Mouse (Mus musculus): ENCODE measurements around the gene Glis2. TPM values are rescaled to one million over a fixed set of nuclear protein-coding genes. Genes with fewer than 3 reads are reported as not detected.

Gene Glis2
- polyA plus RNA-seq, 1 experiment, result 4.9 TPM

- Histone ChIP-seq H3K4me1 (ENCODE audit: control insufficient read depth, insufficient read depth, low read length) (no peaks in the 10 kb centered on the region), H3K4me3 (replicated peaks; ENCODE audit: control insufficient read depth, low read depth, low read length) (no peak overlapping the region), H3K27ac (ENCODE audit: control insufficient read depth, insufficient read depth, low read depth, low read length, poor library complexity) (no peak overlapping the region; the same call in 1 of the 2 replicates)
- WGBS, result 65% methylated on average over 5 of the region's 5 CpGs
- TF ChIP-seq CTCF (IDR thresholded peaks at IDR 0.05; ENCODE audit: control insufficient read depth, insufficient read depth, low read length), result no peak
- TF ChIP-seq POLR2A (IDR thresholded peaks at IDR 0.05; ENCODE audit: borderline replicate concordance, control insufficient read depth, low read depth, low read length), result no peak
Measured at GRCm38 (mm10) chr16:4595527-4595963, 1.0 kb downstream of the Glis2 start.

GRCm38 (mm10) chr16:4596141-4596728, 1.7 kb downstream of the Glis2 start:
- Histone ChIP-seq H3K27ac (ENCODE audit: control insufficient read depth, insufficient read depth, low read depth, low read length, poor library complexity) (no peak overlapping the region), H3K4me1 (ENCODE audit: control insufficient read depth, insufficient read depth, low read length) (no peaks in the 10 kb centered on the region), H3K4me3 (replicated peaks; ENCODE audit: control insufficient read depth, low read depth, low read length) (no peak overlapping the region)
- 66% methylated on average over 3 of the region's 3 CpGs for WGBS
- TF ChIP-seq POLR2A (IDR thresholded peaks at IDR 0.05; ENCODE audit: borderline replicate concordance, control insufficient read depth, low read depth, low read length), result no peak
- no peak for TF ChIP-seq CTCF (IDR thresholded peaks at IDR 0.05; ENCODE audit: control insufficient read depth, insufficient read depth, low read length)

DNA sequence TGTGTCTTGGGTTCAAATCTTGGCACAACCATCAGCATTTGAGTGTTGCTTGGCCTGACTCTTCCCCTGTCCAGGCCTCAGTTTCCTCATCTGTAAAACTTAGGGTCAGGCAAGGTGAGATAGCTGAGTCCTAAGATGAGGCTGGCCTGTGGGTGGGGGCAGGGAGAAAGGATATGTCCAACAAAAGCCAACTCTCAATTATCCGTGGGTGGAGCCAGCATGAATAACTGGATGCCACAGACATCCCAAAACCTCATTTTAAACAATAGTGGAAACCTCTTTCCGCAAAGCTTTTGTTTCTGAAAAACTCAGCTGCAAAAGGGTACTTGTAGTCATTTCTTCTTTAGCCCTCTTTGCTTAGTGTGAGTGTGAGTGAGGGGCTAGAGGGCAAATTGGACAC, 2.3 kb downstream of the Glis2 start:
- Histone ChIP-seq H3K4me1 (ENCODE audit: control insufficient read depth, insufficient read depth, low read length) (no peaks in the 10 kb centered on the region), H3K4me3 (replicated peaks; ENCODE audit: control insufficient read depth, low read depth, low read length) (no peak overlapping the region), H3K27ac (ENCODE audit: control insufficient read depth, insufficient read depth, low read depth, low read length, poor library complexity) (no peak overlapping the region)
- 86% methylated on average over 2 of the region's 2 CpGs for WGBS
- TF ChIP-seq POLR2A (IDR thresholded peaks at IDR 0.05; ENCODE audit: borderline replicate concordance, control insufficient read depth, low read depth, low read length) (no peak), CTCF (IDR thresholded peaks at IDR 0.05; ENCODE audit: control insufficient read depth, insufficient read depth, low read length) (no peak)

GRCm38 (mm10) chr16:4597296-4597695, 2.8 kb downstream of the Glis2 start:
- TF ChIP-seq CTCF (IDR thresholded peaks at IDR 0.05; ENCODE audit: control insufficient read depth, insufficient read depth, low read length) (no peak), POLR2A (IDR thresholded peaks at IDR 0.05; ENCODE audit: borderline replicate concordance, control insufficient read depth, low read depth, low read length) (no peak)
- WGBS, result 74% methylated on average over 7 of the region's 7 CpGs
- H3K27ac ChIP-seq (ENCODE audit: control insufficient read depth, insufficient read depth, low read depth, low read length, poor library complexity), result no peak overlapping the region
- H3K4me3 ChIP-seq (replicated peaks; ENCODE audit: control insufficient read depth, low read depth, low read length), result no peak overlapping the region
- H3K4me1 ChIP-seq (ENCODE audit: control insufficient read depth, insufficient read depth, low read length), result no peaks in the 10 kb centered on the region

- Histone ChIP-seq H3K4me1 (ENCODE audit: control insufficient read depth, insufficient read depth, low read length) (no peaks in the 10 kb centered on the region), H3K4me3 (replicated peaks; ENCODE audit: control insufficient read depth, low read depth, low read length) (no peak overlapping the region), H3K27ac (ENCODE audit: control insufficient read depth, insufficient read depth, low read depth, low read length, poor library complexity) (no peak overlapping the region)
- TF ChIP-seq POLR2A (IDR thresholded peaks at IDR 0.05; ENCODE audit: borderline replicate concordance, control insufficient read depth, low read depth, low read length) (no peak), CTCF (IDR thresholded peaks at IDR 0.05; ENCODE audit: control insufficient read depth, insufficient read depth, low read length) (no peak)
- WGBS, result 87% methylated on average over 5 of the region's 5 CpGs
Measured at GRCm38 (mm10) chr16:4598041-4598440, 3.5 kb downstream of the Glis2 start.

DNA sequence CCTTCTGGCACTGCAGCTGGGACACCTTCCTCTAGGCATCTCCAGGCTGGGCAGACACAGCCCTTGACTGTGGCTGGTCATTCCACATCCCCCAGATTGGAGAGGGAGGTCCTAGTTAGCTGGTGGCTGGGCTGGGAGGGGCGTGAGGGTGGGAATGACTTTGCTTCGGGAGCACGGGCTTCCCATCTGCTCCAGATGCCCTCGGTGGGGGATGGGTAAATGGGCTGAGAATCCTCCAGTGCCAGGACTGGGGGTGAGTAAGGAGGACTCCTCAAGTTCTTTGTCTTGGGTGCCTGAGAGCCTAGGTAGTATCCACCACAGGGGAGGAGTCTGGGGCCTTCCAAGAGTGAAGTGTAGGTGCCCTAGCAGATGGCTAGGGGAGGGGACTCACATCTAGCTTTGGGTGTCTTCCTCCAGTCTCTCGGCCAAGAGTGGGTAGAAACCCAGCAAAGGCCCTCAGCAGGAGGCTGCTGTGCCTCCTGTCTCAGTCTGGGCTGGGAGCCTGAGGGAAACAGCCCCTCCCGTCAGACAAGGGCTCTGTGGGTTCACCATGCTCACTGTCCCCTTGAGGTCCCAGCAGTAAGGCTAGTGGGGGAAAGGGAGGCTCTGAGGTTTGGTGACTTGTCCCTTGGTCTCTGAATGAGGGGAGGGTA, 4.5 kb downstream of the Glis2 start:
- Histone ChIP-seq H3K27ac (ENCODE audit: control insufficient read depth, insufficient read depth, low read depth, low read length, poor library complexity) (no peak overlapping the region), H3K4me1 (ENCODE audit: control insufficient read depth, insufficient read depth, low read length) (no peaks in the 10 kb centered on the region), H3K4me3 (replicated peaks; ENCODE audit: control insufficient read depth, low read depth, low read length) (no peak overlapping the region)
- TF ChIP-seq POLR2A (IDR thresholded peaks at IDR 0.05; ENCODE audit: borderline replicate concordance, control insufficient read depth, low read depth, low read length) (no peak), CTCF (IDR thresholded peaks at IDR 0.05; ENCODE audit: control insufficient read depth, insufficient read depth, low read length) (no peak)
- WGBS, result 61% methylated on average over 6 of the region's 6 CpGs

- Histone ChIP-seq H3K4me3 (replicated peaks; ENCODE audit: control insufficient read depth, low read depth, low read length) (no peak overlapping the region), H3K4me1 (ENCODE audit: control insufficient read depth, insufficient read depth, low read length) (no peaks in the 10 kb centered on the region), H3K27ac (ENCODE audit: control insufficient read depth, insufficient read depth, low read depth, low read length, poor library complexity) (no peak overlapping the region)
- WGBS, result 76% methylated on average over 3 of the region's 3 CpGs
- TF ChIP-seq POLR2A (IDR thresholded peaks at IDR 0.05; ENCODE audit: borderline replicate concordance, control insufficient read depth, low read depth, low read length) (no peak), CTCF (IDR thresholded peaks at IDR 0.05; ENCODE audit: control insufficient read depth, insufficient read depth, low read length) (no peak)
Measured at GRCm38 (mm10) chr16:4599616-4600015, 5.1 kb downstream of the Glis2 start.

DNA sequence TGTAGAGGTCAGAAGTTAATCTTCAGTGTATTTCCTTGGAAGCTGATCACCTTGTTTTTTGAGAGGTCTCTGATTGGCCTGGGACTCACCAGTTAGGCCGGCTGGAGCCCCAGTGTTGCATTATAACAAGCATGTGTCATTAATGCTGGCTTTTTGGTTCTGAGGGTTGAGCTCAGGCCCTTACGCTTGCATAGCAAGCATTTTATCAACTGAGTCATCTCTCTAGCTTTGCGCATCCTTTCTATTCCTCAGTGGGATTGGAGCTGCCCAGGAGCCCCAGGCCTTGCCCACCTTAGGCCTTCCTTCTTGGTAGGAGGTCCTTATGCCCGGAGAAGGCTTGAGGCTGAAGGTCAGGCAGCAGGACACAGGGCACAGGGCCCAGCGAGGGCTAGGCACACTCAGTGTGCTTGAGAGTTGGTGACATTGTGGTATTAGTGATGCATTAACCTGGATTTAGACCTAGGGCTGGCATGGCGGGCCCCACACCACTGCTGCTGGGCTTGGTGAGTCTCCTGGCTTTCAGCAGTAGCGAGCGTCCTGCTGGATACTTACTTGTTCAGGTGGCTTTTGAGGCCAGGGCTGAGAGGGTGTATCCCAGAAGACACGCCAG, 6.3 kb downstream of the Glis2 start:
- WGBS, result 74% methylated on average over 9 of the region's 9 CpGs
- no peak overlapping the region for H3K4me3 ChIP-seq (replicated peaks; ENCODE audit: control insufficient read depth, low read depth, low read length)
- no peaks in the 10 kb centered on the region for H3K4me1 ChIP-seq (ENCODE audit: control insufficient read depth, insufficient read depth, low read length)
- TF ChIP-seq POLR2A (IDR thresholded peaks at IDR 0.05; ENCODE audit: borderline replicate concordance, control insufficient read depth, low read depth, low read length) (no peak), CTCF (IDR thresholded peaks at IDR 0.05; ENCODE audit: control insufficient read depth, insufficient read depth, low read length) (no peak)
- no peak overlapping the region for H3K27ac ChIP-seq (ENCODE audit: control insufficient read depth, insufficient read depth, low read depth, low read length, poor library complexity)

All from bone marrow, adult 2 months (tissue).